Comparison of ENCODE assay signal across 11 mouse cellular contexts in the genomic region with DNA sequence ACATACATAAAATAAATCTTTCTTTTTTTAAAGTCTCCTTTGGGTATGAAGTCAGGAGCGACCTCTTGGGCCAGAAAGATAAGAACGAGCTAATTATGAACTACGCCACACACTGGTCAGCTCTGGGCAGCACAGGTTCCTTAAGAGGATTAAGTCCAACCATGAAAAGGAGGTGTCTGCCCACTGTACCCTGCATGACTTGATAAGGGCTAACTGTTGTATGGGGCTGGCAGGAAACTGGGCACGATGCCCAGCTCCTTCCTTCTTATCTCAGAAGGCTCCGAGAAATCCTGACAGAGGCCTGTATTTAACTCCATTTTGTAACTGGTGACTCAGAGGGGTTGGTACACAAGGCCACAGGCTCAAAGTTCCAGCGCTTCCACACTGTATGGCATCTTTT. TPM values are rescaled to one million over a fixed set of nuclear protein-coding genes. Genes with fewer than 3 reads are reported as not detected.
A peak's percentile ranks its signal among the peaks of the same experiment; 100 is the strongest.
DNase-seq lines count a peak whose midpoint lies in the region; ATAC-seq lines count a peak whose summit lies in the region.
"Had no signal": no experiment of that assay in that cellular context is flagged by ENCODE, and none has a peak within 500 bp of the region (broad histone marks: within the 10 kb centered on the region; RNA-seq: fewer than 3 reads in every experiment).

No protein-coding gene starts in this region.

- no peak overlapping the region for H3K4me3 ChIP-seq in liver, embryonic 16.5 days (ENCODE audit: low read depth, low read length)
- H3K4me3 ChIP-seq in liver, embryonic 11.5 days (ENCODE audit: low read depth, low read length), result no peak overlapping the region
- no peak overlapping the region for H3K4me3 ChIP-seq in kidney, embryonic 16.5 days (ENCODE audit: low read length)

- H3K4me1 ChIP-seq in liver, embryonic 16.5 days (ENCODE audit: control insufficient read depth, low read depth, low read length), result peaks cover 3% of the 10 kb centered on the region; the same call in 1 of the 2 replicates
- no peaks in the 10 kb centered on the region for H3K4me1 ChIP-seq in liver, embryonic 11.5 days (replicated peaks; ENCODE audit: control insufficient read depth, insufficient read depth, low read length)
- H3K4me1 ChIP-seq in kidney, embryonic 16.5 days (ENCODE audit: insufficient read depth, low read length), result no peaks in the 10 kb centered on the region

- WGBS in liver, embryonic 16.5 days (ENCODE audit: insufficient replicate concordance), result 44% methylated on average over 6 of the region's 6 CpGs
- 80% methylated on average over 6 of the region's 6 CpGs for WGBS in liver, embryonic 11.5 days
- 78% methylated on average over 6 of the region's 6 CpGs for WGBS in kidney, embryonic 16.5 days

- H3K27ac ChIP-seq in liver, embryonic 16.5 days (ENCODE audit: low read length), result no peak overlapping the region
- no peak overlapping the region for H3K27ac ChIP-seq in liver, embryonic 11.5 days (ENCODE audit: low read depth, low read length)
- H3K27ac ChIP-seq in kidney, embryonic 16.5 days (ENCODE audit: low read length), result no peak overlapping the region

- H3K4me2 ChIP-seq in liver, embryonic 16.5 days (ENCODE audit: low read depth, low read length), result no peak overlapping the region
- H3K4me2 ChIP-seq in liver, embryonic 11.5 days, result no peak overlapping the region
- no peak overlapping the region for H3K4me2 ChIP-seq in kidney, embryonic 16.5 days (replicated peaks; ENCODE audit: low read depth, low read length)

- no peak overlapping the region for H3K9ac ChIP-seq in liver, embryonic 16.5 days (ENCODE audit: low read depth, low read length)
- no peak overlapping the region for H3K9ac ChIP-seq in liver, embryonic 11.5 days (ENCODE audit: low read depth, low read length)
- H3K9ac ChIP-seq in kidney, embryonic 16.5 days (replicated peaks; ENCODE audit: low read length), result no peak overlapping the region

- intact Hi-C loops in heart, postnatal 14 days (cut with DNase I), result no loop called here

- no peaks in the 10 kb centered on the region for H3K36me3 ChIP-seq in liver, embryonic 16.5 days (ENCODE audit: control insufficient read depth, insufficient read depth)
- no peaks in the 10 kb centered on the region for H3K36me3 ChIP-seq in liver, embryonic 11.5 days (ENCODE audit: control insufficient read depth, insufficient read depth, low read length)
- H3K36me3 ChIP-seq in kidney, embryonic 16.5 days (ENCODE audit: insufficient read depth, low read length), result no peaks in the 10 kb centered on the region

- H3K27me3 ChIP-seq in liver, embryonic 16.5 days (ENCODE audit: control insufficient read depth, insufficient read depth, low read depth, low read length), result peaks cover 9% of the 10 kb centered on the region
- peaks cover 10% of the 10 kb centered on the region for H3K27me3 ChIP-seq in liver, embryonic 11.5 days (replicated peaks; ENCODE audit: control insufficient read depth, insufficient read depth, low read length)
- H3K27me3 ChIP-seq in kidney, embryonic 16.5 days (ENCODE audit: insufficient read depth, low read length), result peaks cover 4% of the 10 kb centered on the region; the same call in 1 of the 2 replicates

- no peak for DNase-seq in liver, embryonic 11.5 days (ENCODE audit: low spot score)
- peak; percentile 84 for DNase-seq in adrenal gland, postnatal 14 days
- peak; percentile 60 to 66 for DNase-seq in heart, postnatal 14 days
- no peak for DNase-seq in thymus, postnatal 4 days
- DNase-seq in embryo, embryonic 9.5 days (ENCODE audit: extremely low spot score), result no peak

- ATAC-seq in liver, embryonic 16.5 days (ENCODE audit: low read depth), result peak; percentile 47
- no peak for ATAC-seq in liver, embryonic 11.5 days (replicated peaks; ENCODE audit: low FRiP score)
- peak; percentile 89 for ATAC-seq in megakaryocyte-erythroid progenitor cell, adult 5-6 weeks (replicated peaks; ENCODE audit: low FRiP score, low TSS enrichment, poor library complexity, severe bottlenecking)
- no peak for ATAC-seq in kidney, embryonic 16.5 days (ENCODE audit: low FRiP score, low TSS enrichment)
- ATAC-seq: hindbrain, embryonic 16.5 days had no signal

- peaks cover 3% of the 10 kb centered on the region for H3K9me3 ChIP-seq in liver, embryonic 16.5 days (replicated peaks; ENCODE audit: control insufficient read depth, low read length)
- H3K9me3 ChIP-seq in liver, embryonic 11.5 days (ENCODE audit: control insufficient read depth, low read length), result peaks cover 3% of the 10 kb centered on the region
- 0 out of 2 replicates have a peak, but pooled peaks cover 2% of the 10 kb centered on the region for H3K9me3 ChIP-seq in kidney, embryonic 16.5 days (ENCODE audit: low read length)

RNA-seq across cellular contexts. Expression of gene Sdsl, which starts 6.8 kb away (rescaled TPM):
- 6.5 and 8.2 TPM in 2 replicates for polyA plus RNA-seq in liver, embryonic 16.5 days (2015; fragmentation: Nextera tagmentation; extraction: Ambion mirVana)
- 2.3 and 2.5 TPM in 2 replicates for polyA plus RNA-seq in liver, embryonic 11.5 days (2014; fragmentation: Nextera tagmentation; extraction: Ambion mirVana)
- 43.0 and 43.7 TPM in 2 replicates for total RNA-seq in adrenal gland, postnatal 14 days (2021)
- 10 to 100 TPM in 1 of 2 experiments, 1 to 10 TPM in 1; 8.7 to 10.9 TPM for total RNA-seq in heart, postnatal 14 days (2021)
- total RNA-seq in megakaryocyte-erythroid progenitor cell, adult 5-6 weeks (2014; fragmentation: Nextera tagmentation), result 59.5 and 72.1 TPM in 2 replicates
- total RNA-seq in megakaryocyte-erythroid progenitor cell, adult 5-6 weeks (2017), result 58.5 and 67.3 TPM in 2 replicates
- 13.3 and 15.3 TPM in 2 replicates for polyA plus RNA-seq in kidney, embryonic 16.5 days (2015; fragmentation: Nextera tagmentation; extraction: Ambion mirVana)

RNA-seq across cellular contexts. Expression of gene Sds, which starts 10.5 kb away (rescaled TPM):
- polyA plus RNA-seq in liver, embryonic 16.5 days (2015; fragmentation: Nextera tagmentation; extraction: Ambion mirVana), result 3.2 and 4.3 TPM in 2 replicates
- not detected in 2 replicates for polyA plus RNA-seq in liver, embryonic 11.5 days (2014; fragmentation: Nextera tagmentation; extraction: Ambion mirVana)
- 3.5 and 28.1 TPM in 2 replicates for total RNA-seq in adrenal gland, postnatal 14 days (2021)
- total RNA-seq in heart, postnatal 14 days (2021), result not detected
- total RNA-seq in megakaryocyte-erythroid progenitor cell, adult 5-6 weeks (2014; fragmentation: Nextera tagmentation), result not detected in 2 replicates
- not detected in 2 replicates for total RNA-seq in megakaryocyte-erythroid progenitor cell, adult 5-6 weeks (2017)
- polyA plus RNA-seq in kidney, embryonic 16.5 days (2015; fragmentation: Nextera tagmentation; extraction: Ambion mirVana), result not detected in 2 replicates
- polyA plus RNA-seq: embryonic facial prominence, embryonic 11.5 days had no signal

RNA-seq across cellular contexts. Expression of gene Lhx5, which starts 34.4 kb away (rescaled TPM):
- not detected in 2 replicates for polyA plus RNA-seq in liver, embryonic 16.5 days (2015; fragmentation: Nextera tagmentation; extraction: Ambion mirVana)
- polyA plus RNA-seq in liver, embryonic 11.5 days (2014; fragmentation: Nextera tagmentation; extraction: Ambion mirVana), result 0.05 TPM in 1 of 2 replicates, not detected in the other
- total RNA-seq in adrenal gland, postnatal 14 days (2021), result not detected in 2 replicates
- total RNA-seq in heart, postnatal 14 days (2021), result not detected
- not detected in 2 replicates for total RNA-seq in megakaryocyte-erythroid progenitor cell, adult 5-6 weeks (2014; fragmentation: Nextera tagmentation)
- total RNA-seq in megakaryocyte-erythroid progenitor cell, adult 5-6 weeks (2017), result not detected in 2 replicates
- polyA plus RNA-seq in kidney, embryonic 16.5 days (2015; fragmentation: Nextera tagmentation; extraction: Ambion mirVana), result not detected in 2 replicates
- total RNA-seq: liver, adult 2 months had no signal
- polyA plus RNA-seq: liver, adult 2 months had no signal

RNA-seq across cellular contexts. Expression of gene Plbd2, which starts 37.6 kb away (rescaled TPM):
- 16.7 and 19.0 TPM in 2 replicates for polyA plus RNA-seq in liver, embryonic 16.5 days (2015; fragmentation: Nextera tagmentation; extraction: Ambion mirVana)
- polyA plus RNA-seq in liver, embryonic 11.5 days (2014; fragmentation: Nextera tagmentation; extraction: Ambion mirVana), result 32.8 and 35.1 TPM in 2 replicates
- total RNA-seq in adrenal gland, postnatal 14 days (2021), result 63.6 and 70.5 TPM in 2 replicates
- total RNA-seq in heart, postnatal 14 days (2021), result 10 to 100 TPM; 37.5 to 42.2 TPM
- total RNA-seq in megakaryocyte-erythroid progenitor cell, adult 5-6 weeks (2014; fragmentation: Nextera tagmentation), result 13.6 and 20.8 TPM in 2 replicates
- total RNA-seq in megakaryocyte-erythroid progenitor cell, adult 5-6 weeks (2017), result 6.3 and 8.7 TPM in 2 replicates
- polyA plus RNA-seq in kidney, embryonic 16.5 days (2015; fragmentation: Nextera tagmentation; extraction: Ambion mirVana), result 54.9 and 57.3 TPM in 2 replicates

RNA-seq across cellular contexts. Expression of gene Slc8b1, which starts 45.1 kb away (rescaled TPM):
- 9.2 TPM in 2 replicates for polyA plus RNA-seq in liver, embryonic 16.5 days (2015; fragmentation: Nextera tagmentation; extraction: Ambion mirVana)
- 5.1 and 5.5 TPM in 2 replicates for polyA plus RNA-seq in liver, embryonic 11.5 days (2014; fragmentation: Nextera tagmentation; extraction: Ambion mirVana)
- total RNA-seq in adrenal gland, postnatal 14 days (2021), result 33.5 and 35.6 TPM in 2 replicates
- 10 to 100 TPM in 1 of 2 experiments, 1 to 10 TPM in 1; 8.7 to 16.4 TPM for total RNA-seq in heart, postnatal 14 days (2021)
- 0.35 and 1.6 TPM in 2 replicates for total RNA-seq in megakaryocyte-erythroid progenitor cell, adult 5-6 weeks (2014; fragmentation: Nextera tagmentation)
- 0.09 and 1.7 TPM in 2 replicates for total RNA-seq in megakaryocyte-erythroid progenitor cell, adult 5-6 weeks (2017)
- 10.1 and 14.2 TPM in 2 replicates for polyA plus RNA-seq in kidney, embryonic 16.5 days (2015; fragmentation: Nextera tagmentation; extraction: Ambion mirVana)

Comparison
In these comparisons a context has a peak if more than half of its experiments do, and no peak if none do; other contexts are left out.
1. ATAC-seq: peak in liver, embryonic 16.5 days (single experiment) and megakaryocyte-erythroid progenitor cell, adult 5-6 weeks (single experiment); none in liver, embryonic 11.5 days (single experiment) and kidney, embryonic 16.5 days (single experiment).
2. DNase-seq: peak in adrenal gland, postnatal 14 days (single experiment) and heart, postnatal 14 days (2 of 2); none in liver, embryonic 11.5 days (single experiment), thymus, postnatal 4 days (single experiment) and embryo, embryonic 9.5 days (single experiment).